Mouse (Mus musculus) ES-E14 (cell line): ENCODE measurements at regions not wholly inside any gene's neighbourhood (a gene's known extent, or its start where the extent isn't known, plus 50 kb on each side); places are given as distances from the start of the nearest gene placed in this dataset.

Experiments used
- DNase-seq: peaks from one replicate; pipeline ENCODE4 v3.0.0-alpha.2; 2013; ENCODE audit warnings: low read depth, low spot score
- H3K27ac ChIP-seq: 2 replicates; pipeline ENCODE4 v1.5.1; 2012; ENCODE audit warnings: low read depth, mild to moderate bottlenecking, low read length, moderate library complexity, mixed read lengths; ENCODE audit not compliant: poor library complexity, insufficient read depth, severe bottlenecking
- H3K36me3 ChIP-seq: 2 replicates; pipeline ENCODE4 v1.6.1; 2012; ENCODE audit warnings: mild to moderate bottlenecking, low read length, moderate library complexity, mixed read lengths; ENCODE audit not compliant: control insufficient read depth, poor library complexity, insufficient read depth, severe bottlenecking
- H3K4me1 ChIP-seq, 2 experiments: fragments of 150-350 bp in 1 of 2; sonication (generic) in 1 of 2; 2 replicates each; pipeline ENCODE4 v1.6.1; 2012; ENCODE audit warnings: low read length in 2 of 2, mild to moderate bottlenecking in 1 of 2, mixed read lengths in 1 of 2; ENCODE audit not compliant: control insufficient read depth in 2 of 2, insufficient read depth in 2 of 2, poor library complexity in 1 of 2
- H3K4me3 ChIP-seq, 2 experiments: fragments of 150-350 bp in 1 of 2; sonication (generic) in 1 of 2; 2 replicates each; pipeline ENCODE4 v1.5.1; 2012; ENCODE audit warnings: low read length in 2 of 2, low read depth in 1 of 2, mild to moderate bottlenecking in 1 of 2, mixed read lengths in 1 of 2; ENCODE audit not compliant: insufficient read depth in 1 of 2, poor library complexity in 1 of 2, severe bottlenecking in 1 of 2
- H3K9ac ChIP-seq: 2 replicates; pipeline ENCODE4 v1.6.1; 2012; ENCODE audit warnings: low read depth, mild to moderate bottlenecking, low read length, mixed read lengths; ENCODE audit not compliant: poor library complexity, insufficient read depth, severe bottlenecking
- H3K9me3 ChIP-seq: fragments of 150-350 bp; sonication (generic); 2 replicates; pipeline ENCODE4 v1.6.1; 2012; ENCODE audit warnings: low read depth, mild to moderate bottlenecking, low read length; ENCODE audit not compliant: control insufficient read depth, insufficient read depth
- CHD2 ChIP-seq: IDR thresholded peaks from 2 replicates; pipeline ENCODE4 v1.6.1; 2014; ENCODE audit warnings: mild to moderate bottlenecking, low read depth, low read length, inconsistent platforms
- HCFC1 ChIP-seq: IDR thresholded peaks from 2 replicates; pipeline ENCODE4 v1.6.1; 2012; ENCODE audit warnings: low read length, inconsistent platforms, borderline replicate concordance; ENCODE audit not compliant: insufficient read depth
- MAFK ChIP-seq: IDR thresholded peaks from 2 replicates; pipeline ENCODE4 v1.6.1; 2014; ENCODE audit warnings: mild to moderate bottlenecking, low read depth, low read length, inconsistent platforms; ENCODE audit not compliant: insufficient read depth
- ZC3H11A ChIP-seq: IDR thresholded peaks from 2 replicates; pipeline ENCODE4 v1.6.1; 2012; ENCODE audit warnings: low read depth, mild to moderate bottlenecking, inconsistent platforms, low read length, borderline replicate concordance
- ZNF384 ChIP-seq: IDR thresholded peaks from 2 replicates; pipeline ENCODE4 v1.6.1; 2012; ENCODE audit warnings: low read depth, low read length, inconsistent platforms
- in situ Hi-C, 2 experiments: fragments of 600-800 bp; cut with MboI; formaldehyde crosslinking; loops; one replicate each; pipeline ENCODE4 v1.15.1; 2025; ENCODE audit warnings: low sequenced_read_pairs in 2 of 2, inconsistent platforms in 1 of 2; ENCODE audit not compliant: unreplicated experiment in 2 of 2

- in situ Hi-C loops: no loop called here
Observed at GRCm38 (mm10) chr7:137812839-137813238, 375.4 kb downstream of the Glrx3 start.

GRCm38 (mm10) chr7:137840520-137840919, 403.1 kb downstream of the Glrx3 start:
- in situ Hi-C loops: no loop called here

More at GRCm38 (mm10) chr7:137812839-137813238, 375.4 kb downstream of the Glrx3 start:
- no peak overlapping the region for H3K4me3 ChIP-seq
- no peaks in the 10 kb centered on the region for H3K4me1 ChIP-seq
- TF ChIP-seq HCFC1: no peak
- no peak for TF ChIP-seq ZNF384
- TF ChIP-seq ZC3H11A: no peak
- no peak for TF ChIP-seq MAFK
- no peak for TF ChIP-seq CHD2
- H3K9me3 ChIP-seq: no peaks in the 10 kb centered on the region
- H3K9ac ChIP-seq: no peak overlapping the region
- DNase-seq: no peak
- H3K27ac ChIP-seq: no peak overlapping the region
- H3K36me3 ChIP-seq: no peaks in the 10 kb centered on the region

GRCm38 (mm10) chr7:137841044-137841443, 403.6 kb downstream of the Glrx3 start:
- no peak overlapping the region for H3K9ac ChIP-seq
- H3K4me3 ChIP-seq: no peak overlapping the region
- in situ Hi-C loops: no loop called here
- no peak for DNase-seq
- H3K9me3 ChIP-seq: 0 out of 2 replicates have a peak, but pooled peaks cover 2% of the 10 kb centered on the region
- no peak overlapping the region for H3K27ac ChIP-seq
- TF ChIP-seq CHD2: no peak
- TF ChIP-seq MAFK: no peak
- TF ChIP-seq ZNF384: no peak
- no peak for TF ChIP-seq HCFC1
- H3K36me3 ChIP-seq: no peaks in the 10 kb centered on the region
- no peaks in the 10 kb centered on the region for H3K4me1 ChIP-seq

More at GRCm38 (mm10) chr7:137840520-137840919, 403.1 kb downstream of the Glrx3 start:
- DNase-seq: no peak
- TF ChIP-seq HCFC1: no peak
- no peak for TF ChIP-seq ZC3H11A
- no peaks in the 10 kb centered on the region for H3K36me3 ChIP-seq
- no peak overlapping the region for H3K27ac ChIP-seq
- 0 out of 2 replicates have a peak, but pooled peaks cover 2% of the 10 kb centered on the region for H3K9me3 ChIP-seq
- no peak overlapping the region for H3K9ac ChIP-seq
- H3K4me1 ChIP-seq: no peaks in the 10 kb centered on the region
- no peak overlapping the region for H3K4me3 ChIP-seq

- Histone ChIP-seq H3K9me3 (0 out of 2 replicates have a peak, but pooled peaks cover 2% of the 10 kb centered on the region), H3K9ac (no peak overlapping the region), H3K4me3 (no peak overlapping the region), H3K4me1 (no peaks in the 10 kb centered on the region), H3K27ac (no peak overlapping the region), H3K36me3 (no peaks in the 10 kb centered on the region)
- TF ChIP-seq MAFK (no peak), CHD2 (no peak), HCFC1 (no peak), ZNF384 (no peak), ZC3H11A (no peak)
- in situ Hi-C loops: no loop called here
- DNase-seq: no peak
Observed at GRCm38 (mm10) chr7:137841456-137842100, 404.2 kb downstream of the Glrx3 start.

- Histone ChIP-seq H3K36me3 (no peaks in the 10 kb centered on the region), H3K4me1 (no peaks in the 10 kb centered on the region), H3K27ac (no peak overlapping the region), H3K9ac (no peak overlapping the region), H3K9me3 (no peaks in the 10 kb centered on the region), H3K4me3 (no peak overlapping the region)
- no peak for DNase-seq
- TF ChIP-seq ZC3H11A (no peak), ZNF384 (no peak), CHD2 (no peak), MAFK (no peak), HCFC1 (no peak)
- in situ Hi-C loops: no loop called here
Observed at GRCm38 (mm10) chr7:137847856-137848255, 410.4 kb downstream of the Glrx3 start.
